Mouse (Mus musculus): Measurements from ENCODE around the gene Ropn1l.

Gene Ropn1l

DNA sequence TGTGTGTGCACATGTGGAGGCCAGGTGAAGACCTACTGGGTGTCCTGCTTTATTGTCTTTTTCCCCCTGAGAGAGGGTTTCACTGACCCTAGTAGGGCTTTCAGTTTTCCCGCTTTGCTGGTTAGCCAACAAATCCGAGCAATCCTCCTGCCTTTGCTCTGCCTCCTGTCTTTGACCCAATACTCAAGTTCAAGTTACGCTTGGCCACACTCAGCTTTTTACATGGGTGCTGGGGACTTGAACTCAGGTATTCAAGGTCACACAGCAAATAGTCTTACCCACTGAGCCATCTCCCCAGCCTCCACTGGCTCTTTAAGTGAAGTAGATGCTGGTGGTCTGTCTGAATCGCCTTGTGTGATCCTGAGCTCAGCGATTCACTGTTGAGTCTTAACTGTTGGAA is 46.7 kb downstream of the Ropn1l start:
- DNase-seq (ENCODE audit: low read depth): no peak

DNA sequence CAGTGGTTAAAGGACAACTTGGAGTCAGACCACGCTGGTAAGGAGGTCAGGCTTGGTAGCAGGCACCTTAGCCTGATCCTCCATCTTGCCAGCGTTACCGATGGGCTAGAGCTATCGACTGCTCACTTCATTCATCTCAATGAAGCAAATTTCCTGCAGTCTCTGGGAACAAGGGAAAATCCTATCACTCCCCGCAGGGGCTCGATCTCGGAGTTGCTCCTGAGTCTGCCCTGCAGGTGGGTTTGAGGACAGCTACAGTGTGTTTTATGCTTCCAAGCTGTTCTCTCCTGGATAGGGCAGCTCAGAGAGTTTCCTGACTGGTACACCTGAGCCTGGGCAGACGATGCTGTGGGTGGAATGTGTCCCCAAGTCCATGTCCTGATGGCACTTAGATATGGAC is 49.2 kb downstream of the Ropn1l start:
- no peak for DNase-seq (ENCODE audit: low read depth)

DNA sequence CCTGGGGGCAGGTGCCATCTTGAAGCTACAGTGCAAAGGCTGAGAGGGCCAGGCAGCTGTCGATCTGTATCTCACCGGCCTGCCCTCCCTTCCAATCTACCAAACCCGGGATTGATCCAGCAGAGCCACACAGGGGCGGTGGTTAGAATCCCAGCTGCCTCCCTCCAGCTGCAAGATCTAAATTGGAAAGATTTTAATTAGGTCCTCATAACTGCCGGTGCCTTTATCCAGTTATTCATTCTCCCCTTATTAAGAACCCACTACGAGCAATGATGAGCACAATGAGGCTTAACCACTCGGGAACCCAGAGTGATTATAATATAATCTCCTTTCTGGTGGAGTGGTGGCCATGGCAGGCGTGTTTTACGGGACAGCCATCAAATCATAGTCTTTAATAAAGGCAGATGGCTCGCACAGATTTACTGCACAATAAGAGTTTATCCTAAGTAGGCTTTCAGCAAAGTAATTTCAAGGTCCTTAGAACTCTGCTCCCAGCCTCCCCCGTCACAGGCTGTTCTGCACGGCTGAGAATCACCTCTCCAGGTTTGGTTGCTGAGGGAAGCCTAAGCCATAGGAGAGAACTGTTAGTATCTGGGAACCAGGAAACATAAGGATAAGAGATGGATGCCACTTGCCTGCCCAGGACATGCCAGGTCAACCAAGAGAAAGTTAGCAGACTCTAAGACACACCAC is 51.2 kb downstream of the Ropn1l start:
- no peak for DNase-seq (ENCODE audit: low read depth)

DNA sequence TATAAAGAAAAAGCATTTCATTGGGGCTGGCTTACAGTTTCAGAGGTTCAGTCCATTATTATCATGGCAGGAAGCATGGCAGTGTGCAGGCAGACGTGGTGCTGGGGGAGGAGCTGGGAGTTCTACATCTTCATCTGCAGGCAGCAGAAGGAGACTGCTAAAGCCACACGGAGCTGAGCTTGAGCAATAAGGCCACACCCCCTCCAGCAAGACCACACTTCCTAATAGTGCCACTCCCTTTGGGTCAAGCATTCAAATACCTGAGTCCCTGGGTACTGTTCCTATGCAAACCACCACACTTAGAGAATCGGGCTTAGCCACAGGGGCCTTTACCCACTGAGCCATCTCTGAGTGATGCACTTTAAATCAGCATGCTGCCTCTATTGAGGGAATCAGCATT is 52.6 kb downstream of the Ropn1l start:
- DNase-seq (ENCODE audit: low read depth): no peak

DNA sequence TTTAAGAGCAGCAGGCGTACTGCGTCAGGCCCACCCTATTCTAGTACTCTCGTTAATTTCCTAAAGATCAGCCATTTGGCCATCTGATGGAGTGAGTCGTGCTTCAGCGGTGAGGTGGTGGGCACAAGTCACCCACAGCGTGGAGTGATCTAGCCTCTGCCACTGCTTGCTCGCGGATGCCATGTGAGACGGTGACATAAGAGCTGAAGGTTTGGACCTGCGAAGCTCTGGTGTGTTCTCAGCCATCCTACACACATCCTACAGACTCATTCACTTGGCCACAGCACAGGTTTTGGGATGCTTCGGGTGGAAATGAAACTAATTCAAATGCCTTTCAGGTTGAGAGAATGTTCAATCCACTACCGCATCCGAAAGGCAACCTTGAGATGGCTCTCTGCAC is 54.8 kb downstream of the Ropn1l start:
- DNase-seq (ENCODE audit: low read depth): no peak

DNA sequence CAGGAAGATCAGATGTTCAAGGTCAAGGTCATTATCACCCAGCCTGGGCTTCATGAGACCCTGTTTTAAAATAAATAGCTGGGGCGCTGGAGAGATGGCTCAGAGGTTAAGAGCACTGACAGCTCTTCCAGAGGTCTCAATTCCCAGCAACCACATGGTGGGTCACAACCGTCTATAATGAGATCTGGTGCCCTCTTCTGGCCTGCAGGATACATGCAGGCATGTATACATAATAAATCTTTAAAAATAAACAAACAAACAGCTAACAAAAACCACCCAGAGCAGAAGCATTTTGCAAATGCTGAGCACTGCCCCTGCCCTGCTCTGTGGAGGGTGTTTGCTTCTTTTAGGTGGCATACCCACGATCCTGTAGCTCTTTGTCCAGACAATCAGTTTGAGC is 56.2 kb downstream of the Ropn1l start:
- DNase-seq (ENCODE audit: low read depth): no peak

DNA sequence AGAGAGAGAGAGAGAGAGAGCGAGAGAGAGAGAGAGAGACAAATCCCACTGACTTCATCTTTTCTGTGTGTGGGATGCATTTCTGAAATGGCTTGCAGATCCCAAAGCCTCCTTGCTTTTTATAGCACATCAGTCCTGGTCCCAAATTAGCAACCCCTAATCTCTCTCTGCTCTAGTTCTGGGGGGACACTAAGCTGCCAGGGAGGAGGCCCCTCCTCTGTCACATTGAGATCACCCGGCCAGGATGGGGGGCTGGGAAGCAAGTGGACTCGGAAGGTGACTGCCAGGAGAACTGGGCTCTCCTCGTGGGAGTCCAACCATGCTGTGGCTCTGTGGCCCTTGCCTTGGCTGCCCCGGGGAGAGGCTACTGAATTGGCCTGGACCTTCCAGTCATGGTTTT is 56.8 kb downstream of the Ropn1l start:
- DNase-seq (ENCODE audit: low read depth): no peak

DNA sequence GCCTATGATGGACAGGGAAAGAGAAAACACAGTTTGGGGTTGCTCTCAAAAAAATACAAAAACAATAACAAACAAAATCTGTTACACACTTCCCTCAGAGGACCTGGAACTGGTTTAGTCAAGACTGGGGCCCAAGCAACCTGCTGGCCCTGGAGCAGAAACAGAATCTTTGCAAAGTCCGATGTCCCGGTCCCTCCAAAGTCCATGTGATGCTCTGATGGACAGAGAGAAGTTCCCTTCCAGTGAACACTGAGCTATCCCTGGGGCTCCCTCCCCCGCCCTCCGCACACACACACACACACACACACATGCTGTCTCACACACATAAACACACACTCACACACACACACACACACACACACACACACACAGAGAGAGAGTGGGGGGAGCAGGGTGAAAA is 57.6 kb downstream of the Ropn1l start:
- DNase-seq (ENCODE audit: low read depth): no peak

DNA sequence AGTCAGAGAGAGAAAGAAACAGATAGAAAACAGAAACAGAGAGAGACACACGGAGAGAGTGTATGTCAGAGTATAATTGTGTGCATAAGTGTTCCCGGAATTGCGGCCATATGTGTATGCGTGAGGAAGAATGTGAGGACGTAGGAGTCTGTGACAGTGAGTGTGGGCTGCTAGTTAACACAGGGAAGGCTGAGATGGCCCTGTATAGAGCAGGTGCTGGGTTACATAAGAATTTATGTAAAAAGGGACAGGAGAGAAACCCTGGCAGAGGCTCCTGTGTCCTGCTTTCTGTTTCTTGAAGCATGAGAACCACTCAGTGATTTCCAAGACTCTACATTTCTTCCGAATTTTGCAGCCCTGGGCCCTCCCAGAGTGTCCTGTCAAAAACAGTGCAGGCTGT is 60.1 kb downstream of the Ropn1l start:
- DNase-seq (ENCODE audit: low read depth): no peak

DNA sequence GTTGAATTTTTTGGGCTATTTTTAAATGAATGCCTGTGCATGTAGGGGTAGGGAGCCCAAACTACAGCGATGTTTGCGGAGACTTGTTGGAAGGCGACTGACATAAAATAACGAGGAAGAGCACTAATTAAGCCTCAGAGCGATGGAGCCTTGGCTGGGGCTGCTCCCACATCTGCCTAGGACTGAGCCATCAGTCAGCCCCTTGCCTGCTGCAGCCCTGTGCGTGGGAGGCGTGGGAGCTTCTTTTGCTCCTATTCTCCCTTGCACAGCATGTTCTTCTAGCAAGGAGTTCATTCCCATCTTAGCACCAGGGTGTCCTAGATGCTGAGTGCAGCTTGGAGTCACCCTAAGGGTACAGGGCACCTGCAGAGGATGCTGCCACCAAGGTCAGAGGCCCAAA is 60.8 kb downstream of the Ropn1l start:
- DNase-seq (ENCODE audit: low read depth): no peak

DNA sequence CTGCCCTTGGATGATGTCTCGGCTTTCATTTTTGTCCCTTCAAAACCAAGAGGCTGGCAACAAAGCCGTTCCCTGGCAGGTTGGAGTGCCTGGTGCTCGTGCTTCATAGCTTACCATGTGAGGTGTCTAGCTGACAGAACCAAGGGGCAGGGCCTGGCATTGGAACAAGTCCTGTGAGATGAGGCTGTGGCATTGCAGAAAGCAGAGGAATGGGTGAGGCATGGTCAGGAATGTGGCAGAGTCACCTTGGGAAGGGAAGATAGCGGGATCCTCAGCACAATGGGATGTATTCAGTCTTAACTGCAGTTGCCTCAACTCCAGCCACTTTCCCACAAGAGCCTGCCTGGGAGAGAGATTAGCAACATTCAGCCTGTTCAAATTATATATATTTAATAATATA is 61.4 kb downstream of the Ropn1l start:
- no peak for DNase-seq (ENCODE audit: low read depth)
